Mouse (Mus musculus): Measurements from ENCODE around the gene Ppm1h. TPM values are rescaled to one million over a fixed set of nuclear protein-coding genes. Genes with fewer than 3 reads are reported as not detected.

Ppm1h gene
- total RNA-seq, 2 experiments from 2014 or later, result 6.9 to 7.3 TPM

Small RNA genes within 50 kb of the gene (microRNA-seq; reads per million reads assigned to microRNA genes)
- gene Mir6412, result 0 reads per million in 2 experiments
- 0 reads per million in 2 experiments for gene Mir8104
- gene Mirlet7i, result 88,762 to 96,645 reads per million in 2 experiments

Other genes starting within 250 kb of the Ppm1h start
- 1 to 10 TPM; 2.0 to 2.6 TPM for gene Avpr1a, start 230.3 kb upstream of the Ppm1h start, total RNA-seq (2021)